Mouse (Mus musculus) MEL (cell line): Measurements from ENCODE around the gene Zbtb38. TPM values are rescaled to one million over a fixed set of nuclear protein-coding genes. Genes with fewer than 3 reads are reported as not detected.

ENCODE experiments used
- DNase-seq: peaks from one replicate; pipeline ENCODE4 v3.0.0; 2011; ENCODE audit warnings: low read depth, low spot score
- H3K27ac ChIP-seq: 2 replicates; pipeline ENCODE4 v1.5.1; 2012; ENCODE audit warnings: low read depth, mild to moderate bottlenecking, control low read depth, low read length, moderate library complexity; ENCODE audit not compliant: control insufficient read depth
- H3K27me3 ChIP-seq, 2 experiments: fragments of 150-350 bp in 1 of 2; sonication (generic) in 1 of 2; 2 replicates each; pipeline ENCODE4 v1.6.1; 2012; ENCODE audit warnings: low read length in 2 of 2, mild to moderate bottlenecking in 2 of 2, improper control_type of control experiment in 1 of 2, moderate library complexity in 1 of 2; ENCODE audit not compliant: insufficient read depth in 2 of 2, control insufficient read depth in 1 of 2
- H3K36me3 ChIP-seq, 2 experiments: 2 replicates each; pipeline ENCODE4 v1.6.1; 2012 to 2014; ENCODE audit warnings: low read length in 2 of 2, improper control_type of control experiment in 1 of 2, inconsistent platforms in 1 of 2, mild to moderate bottlenecking in 1 of 2; ENCODE audit not compliant: insufficient read depth in 2 of 2, control insufficient read depth in 1 of 2
- H3K4me1 ChIP-seq, 2 experiments: fragments of 150-350 bp in 1 of 2; sonication (generic) in 1 of 2; 2 replicates each; pipeline ENCODE4 v1.6.1; 2012; ENCODE audit warnings: low read length in 2 of 2, improper control_type of control experiment in 1 of 2, mild to moderate bottlenecking in 1 of 2; ENCODE audit not compliant: insufficient read depth in 2 of 2, control insufficient read depth in 1 of 2
- H3K4me3 ChIP-seq, 2 experiments: fragments of 150-350 bp in 1 of 2; sonication (generic) in 1 of 2; 2 replicates each; pipeline ENCODE4 v1.5.1; 2012; ENCODE audit warnings: low read depth in 2 of 2, low read length in 2 of 2, mild to moderate bottlenecking in 2 of 2, moderate library complexity in 2 of 2, control low read depth in 1 of 2, improper control_type of control experiment in 1 of 2; ENCODE audit not compliant: control insufficient read depth in 1 of 2, insufficient read depth in 1 of 2
- H3K79me2 ChIP-seq: 2 replicates; pipeline ENCODE4 v1.6.1; 2012; ENCODE audit warnings: mild to moderate bottlenecking, low read length, moderate library complexity; ENCODE audit not compliant: control insufficient read depth, poor library complexity, insufficient read depth
- H3K9ac ChIP-seq: 2 replicates; pipeline ENCODE4 v1.6.1; 2012; ENCODE audit warnings: low read depth, mild to moderate bottlenecking, control low read depth, low read length, moderate library complexity; ENCODE audit not compliant: control insufficient read depth, poor library complexity, severe bottlenecking
- H3K9me3 ChIP-seq: fragments of 150-350 bp; sonication (generic); replicated peaks from 2 replicates; pipeline ENCODE4 v1.6.1; 2012; ENCODE audit warnings: mild to moderate bottlenecking, low read length, improper control_type of control experiment, moderate library complexity; ENCODE audit not compliant: insufficient read depth
- CHD1 ChIP-seq: IDR thresholded peaks from 2 replicates; pipeline ENCODE4 v1.6.1; 2012; ENCODE audit warnings: low read depth, mild to moderate bottlenecking, inconsistent platforms, low read length, improper control_type of control experiment
- EP300 ChIP-seq, 2 experiments: IDR thresholded peaks; 2 replicates each; pipeline ENCODE4 v1.6.1; 2011; ENCODE audit warnings: improper control_type of control experiment in 2 of 2, low read length in 2 of 2, low read depth in 1 of 2, mild to moderate bottlenecking in 1 of 2
- GATA1 ChIP-seq: IDR thresholded peaks from 2 replicates; pipeline ENCODE4 v1.6.1; 2011; ENCODE audit warnings: low read depth, low read length, improper control_type of control experiment
- JUND ChIP-seq: IDR thresholded peaks from 2 replicates; pipeline ENCODE4 v1.6.1; 2011; ENCODE audit warnings: low read depth, mild to moderate bottlenecking, improper control_type of control experiment, low read length
- KAT2A ChIP-seq: conservative IDR thresholded peaks from 2 replicates; pipeline ENCODE4 v1.6.1; 2012; ENCODE audit warnings: low read depth, low read length, improper control_type of control experiment, inconsistent platforms
- MAFK ChIP-seq: IDR thresholded peaks from 2 replicates; pipeline ENCODE4 v1.6.1; 2011; ENCODE audit warnings: low read depth, mild to moderate bottlenecking, low read length, improper control_type of control experiment, borderline replicate concordance
- MAX ChIP-seq: IDR thresholded peaks from 2 replicates; pipeline ENCODE4 v1.6.1; 2011; ENCODE audit warnings: low read length, improper control_type of control experiment
- MEF2A ChIP-seq: IDR thresholded peaks from 2 replicates; pipeline ENCODE4 v1.6.1; 2014; ENCODE audit warnings: low read depth, mild to moderate bottlenecking, inconsistent platforms, low read length, improper control_type of control experiment; ENCODE audit not compliant: poor library complexity, insufficient replicate concordance, severe bottlenecking; ENCODE audit errors: extremely low read depth
- MXI1 ChIP-seq: IDR thresholded peaks from 2 replicates; pipeline ENCODE4 v1.6.1; 2011; ENCODE audit warnings: mild to moderate bottlenecking, low read depth, low read length, improper control_type of control experiment
- MYB ChIP-seq: IDR thresholded peaks from 2 replicates; pipeline ENCODE4 v1.6.1; 2011; ENCODE audit warnings: mild to moderate bottlenecking, low read depth, low read length, improper control_type of control experiment
- MYC ChIP-seq: IDR thresholded peaks from 2 replicates; pipeline ENCODE4 v1.6.1; 2011; ENCODE audit warnings: low read depth, mild to moderate bottlenecking, low read length, improper control_type of control experiment, moderate library complexity
- RAD21 ChIP-seq: IDR thresholded peaks from 2 replicates; pipeline ENCODE4 v1.6.1; 2011; ENCODE audit warnings: mild to moderate bottlenecking, low read depth, low read length, improper control_type of control experiment
- TAL1 ChIP-seq: IDR thresholded peaks from 2 replicates; pipeline ENCODE4 v1.6.1; 2012; ENCODE audit warnings: mild to moderate bottlenecking, inconsistent platforms, low read length, moderate library complexity, mixed read lengths
- TBP ChIP-seq: IDR thresholded peaks from 2 replicates; pipeline ENCODE4 v1.8.0; 2011; ENCODE audit warnings: low read depth, low read length, improper control_type of control experiment
- TCF12 ChIP-seq: IDR thresholded peaks from 2 replicates; pipeline ENCODE4 v1.6.1; 2014; ENCODE audit warnings: low read depth, mild to moderate bottlenecking, inconsistent platforms, low read length, improper control_type of control experiment, moderate library complexity
- USF2 ChIP-seq, 2 experiments: IDR thresholded peaks; 2 replicates each; pipeline ENCODE4 v1.6.1; 2011 to 2012; ENCODE audit warnings: improper control_type of control experiment in 2 of 2, low read length in 2 of 2, borderline replicate concordance in 1 of 2, inconsistent platforms in 1 of 2, low read depth in 1 of 2, mild to moderate bottlenecking in 1 of 2; ENCODE audit not compliant: insufficient read depth in 1 of 2
- ZC3H11A ChIP-seq: IDR thresholded peaks from 2 replicates; pipeline ENCODE4 v1.6.1; 2012; ENCODE audit warnings: low read depth, mild to moderate bottlenecking, inconsistent platforms, low read length, improper control_type of control experiment
- ZKSCAN1 ChIP-seq: IDR thresholded peaks from 2 replicates; pipeline ENCODE4 v1.6.1; 2012; ENCODE audit warnings: low read depth, mild to moderate bottlenecking, inconsistent platforms, low read length, improper control_type of control experiment, moderate library complexity
- ZMIZ1 ChIP-seq: IDR thresholded peaks from 2 replicates; pipeline ENCODE4 v1.6.1; 2012; ENCODE audit warnings: low read depth, mild to moderate bottlenecking, inconsistent platforms, low read length, improper control_type of control experiment, moderate library complexity
- ZNF384 ChIP-seq: IDR thresholded peaks from 2 replicates; pipeline ENCODE4 v1.6.1; 2012; ENCODE audit warnings: low read depth, mild to moderate bottlenecking, inconsistent platforms, low read length, improper control_type of control experiment
- polyA plus RNA-seq, 2 experiments: library from polyadenylated mRNA; stranded (reverse) in 1 of 2; unstranded in 1 of 2; fragments of >175 nt in 1 of 2; fragments of >200 nt in 1 of 2; gene quantifications; 2 replicates each; pipeline versions ENCODE4 v1.2.1 to v1.2.4; 2012; ENCODE audit warnings: low replicate concordance in 2 of 2, low read depth in 1 of 2; ENCODE audit not compliant: insufficient read length in 2 of 2, insufficient read depth in 1 of 2, missing spikeins in 1 of 2
- total RNA-seq: library from RNA; depleted of rRNA; stranded (reverse); fragments of 300-350 nt; gene quantifications from 2 replicates; pipeline ENCODE4 v1.2.3, GENCODE M21; 2012

Zbtb38 gene
- total and polyA plus RNA-seq, 3 experiments = 10.9 to 65.0 (median 12.2) TPM

- H3K36me3 ChIP-seq = no peaks in the 10 kb centered on the region
- H3K9ac ChIP-seq = no peak overlapping the region
- H3K27ac ChIP-seq = no peak overlapping the region
- no peaks in the 10 kb centered on the region for H3K9me3 ChIP-seq
- no peak for DNase-seq
- TF ChIP-seq MXI1 (no peak), GATA1 (no peak), KAT2A (no peak), RAD21 (no peak), MAFK (no peak), MEF2A (no peak), TCF12 (no peak), TBP (no peak), TAL1 (no peak), ZKSCAN1 (no peak), JUND (no peak), EP300 (IDR thresholded peaks at IDR 0.05; ENCODE audit: low read depth in 1 of 2, low read length in 2 of 2) (no peak), MAX (no peak), ZC3H11A (no peak), CHD1 (no peak)
- no peak overlapping the region for H3K4me3 ChIP-seq
- H3K79me2 ChIP-seq = no peaks in the 10 kb centered on the region
- no peaks in the 10 kb centered on the region for H3K27me3 ChIP-seq
- no peaks in the 10 kb centered on the region for H3K4me1 ChIP-seq
Observed at GRCm38 (mm10) chr9:96735946-96736345, 16.7 kb downstream of the Zbtb38 start.

DNA sequence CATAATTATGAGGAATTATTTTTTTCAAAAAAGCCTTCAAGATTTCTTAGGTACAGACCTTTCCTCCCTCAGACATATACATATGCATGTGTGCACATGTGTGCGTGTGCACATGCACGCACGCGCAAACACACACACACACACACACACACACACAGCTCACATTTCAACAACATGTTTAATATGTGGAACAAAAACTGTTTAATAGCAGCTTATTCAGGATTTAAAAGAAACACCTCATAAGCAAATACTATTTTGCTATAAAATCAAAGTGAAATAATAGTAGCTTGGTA, 19.3 kb downstream of the Zbtb38 start:
- Histone ChIP-seq H3K4me1 (no peaks in the 10 kb centered on the region), H3K9ac (no peak overlapping the region), H3K27me3 (no peaks in the 10 kb centered on the region), H3K4me3 (no peak overlapping the region), H3K9me3 (no peaks in the 10 kb centered on the region), H3K79me2 (no peaks in the 10 kb centered on the region), H3K36me3 (no peaks in the 10 kb centered on the region), H3K27ac (no peak overlapping the region)
- no peak for DNase-seq
- no peak for TF ChIP-seq USF2 (IDR thresholded peaks at IDR 0.05; ENCODE audit: borderline replicate concordance in 1 of 2, insufficient read depth in 1 of 2, low read depth in 1 of 2, low read length in 2 of 2)
- TF ChIP-seq CHD1 = no peak
- no peak for TF ChIP-seq MYC
- TF ChIP-seq MAX = no peak
- no peak for TF ChIP-seq MXI1
- TF ChIP-seq MYB = no peak
- no peak for TF ChIP-seq ZMIZ1
- no peak for TF ChIP-seq ZC3H11A
- TF ChIP-seq RAD21 = no peak
- TF ChIP-seq ZNF384 = no peak
